Mouse (Mus musculus) megakaryocyte-erythroid progenitor cell, adult 5-6 weeks (primary cell): ENCODE measurements at regions not wholly inside any gene's neighbourhood (a gene's known extent, or its start where the extent isn't known, plus 50 kb on each side); places are given as distances from the start of the nearest gene placed in this dataset.

ENCODE experiments used
- ATAC-seq: replicated peaks from 2 replicates; pipeline ENCODE4 v1.8.0; 2016; ENCODE audit warnings: mild to moderate bottlenecking, inconsistent platforms; ENCODE audit not compliant: severe bottlenecking, poor library complexity, low FRiP score, low TSS enrichment

DNA sequence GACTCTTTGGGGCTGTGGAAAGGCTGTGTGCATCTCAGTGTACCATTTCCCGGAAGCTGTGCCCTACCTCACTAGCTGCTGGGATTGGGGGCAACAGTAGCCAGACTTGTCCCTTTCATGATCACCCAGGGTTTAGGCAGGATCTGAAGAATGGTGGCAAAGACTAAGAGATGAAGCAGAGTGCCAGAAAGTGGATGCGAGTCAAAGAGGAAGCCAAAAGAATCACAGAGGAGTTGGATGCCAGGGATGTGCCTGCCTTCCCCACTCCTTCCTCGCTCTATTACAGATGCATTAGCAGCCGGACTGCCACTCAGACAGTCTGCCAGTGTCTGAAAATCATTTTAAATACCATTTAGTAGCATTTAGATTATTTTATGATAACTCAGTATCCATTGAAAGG is 271.5 kb upstream of the Slc24a2 start:
- no peak for ATAC-seq

GRCm38 (mm10) chr4:87500441-87500840 is 270.2 kb upstream of the Slc24a2 start:
- ATAC-seq, result no peak

DNA sequence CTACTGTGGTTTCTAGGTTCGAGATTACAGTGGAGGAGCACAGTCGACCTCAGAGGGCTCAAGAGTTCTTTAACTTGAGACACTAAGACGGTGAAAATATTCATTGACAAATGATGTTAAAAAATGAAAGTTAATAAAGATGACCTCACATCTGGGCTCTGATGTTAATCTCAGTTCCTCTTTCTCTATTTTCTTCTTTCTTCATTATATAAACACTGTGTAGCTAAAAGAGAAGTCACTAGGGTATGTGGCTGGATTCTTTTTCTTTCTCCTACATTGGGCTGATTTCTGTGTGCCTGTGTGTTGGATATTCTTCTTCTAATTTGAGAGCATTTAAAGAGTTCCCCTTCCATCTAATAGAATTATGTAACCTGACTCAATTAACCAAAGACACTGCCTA is 257.5 kb upstream of the Slc24a2 start:
- ATAC-seq, result no peak

DNA sequence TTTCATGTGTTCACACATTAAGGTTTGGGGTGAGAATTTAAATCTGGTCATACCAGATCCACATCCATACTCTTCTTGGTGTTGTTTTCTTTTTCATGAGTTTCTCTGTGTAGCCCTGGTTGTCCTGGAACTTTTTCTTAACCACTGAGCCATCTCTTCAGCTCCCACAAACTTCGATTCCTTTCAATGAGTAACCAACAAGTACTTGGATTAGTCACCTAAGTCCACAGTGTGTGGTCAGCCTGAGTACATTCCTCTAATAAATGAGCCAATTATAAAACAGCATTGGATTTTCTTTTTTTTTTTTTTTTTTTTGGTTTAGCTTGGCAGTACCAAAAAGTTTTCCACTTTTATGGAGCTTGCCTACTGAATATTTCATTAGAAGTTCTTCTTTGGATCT is 245.3 kb upstream of the Slc24a2 start:
- ATAC-seq, result no peak

DNA sequence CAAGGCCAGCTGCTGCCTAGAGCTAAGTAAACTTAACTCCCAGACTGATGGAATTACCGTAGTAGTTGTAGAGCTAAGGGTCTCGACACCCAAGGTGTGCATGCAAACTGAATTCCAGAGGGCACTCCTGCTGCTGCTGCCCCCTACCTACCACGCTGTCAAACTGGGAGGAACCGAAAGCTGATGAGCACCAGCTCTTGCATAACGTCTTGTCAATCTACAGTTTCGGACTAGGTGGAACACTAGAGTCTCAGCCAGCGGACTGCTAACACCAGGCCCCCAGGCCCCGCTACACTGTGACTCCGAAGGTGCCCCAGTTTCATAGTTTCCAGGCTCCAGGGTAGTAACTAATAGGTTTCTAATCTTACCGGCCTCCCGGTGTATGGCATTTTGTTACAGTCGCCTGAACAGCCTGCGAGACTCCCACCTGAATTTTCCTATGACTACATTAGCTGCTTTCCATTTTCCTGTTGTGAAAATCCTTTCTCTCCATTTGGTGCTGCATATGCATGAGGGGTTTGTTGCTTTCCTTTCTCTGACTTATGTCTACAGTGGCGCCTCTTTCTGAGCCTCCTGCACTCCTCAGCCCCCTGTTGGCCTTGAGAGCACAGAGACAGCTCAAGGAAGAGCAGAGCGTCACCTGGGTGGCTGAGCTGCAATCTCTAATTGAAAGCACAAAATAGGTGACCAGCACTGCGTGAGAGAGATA is 243.2 kb upstream of the Slc24a2 start:
- ATAC-seq, result no peak

DNA sequence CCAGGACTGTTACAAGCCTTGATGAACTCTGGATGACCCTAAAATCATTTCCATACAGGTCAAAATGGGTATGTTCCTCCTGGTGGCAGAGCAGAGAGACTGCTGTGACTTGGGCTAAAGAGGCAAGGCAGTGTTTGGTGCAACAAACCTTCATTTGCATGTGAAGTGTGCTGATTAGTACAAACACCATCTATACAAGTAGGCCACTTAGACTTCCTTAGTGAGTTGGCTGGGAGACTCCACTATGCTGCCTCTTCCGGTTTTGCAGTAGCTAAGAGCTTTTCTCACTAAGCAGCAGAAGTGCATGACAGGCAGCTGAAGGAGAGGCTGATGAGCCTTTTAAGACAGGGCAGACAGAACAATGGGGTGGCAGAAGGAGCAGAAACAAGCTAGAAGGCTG is 242.5 kb upstream of the Slc24a2 start:
- no peak for ATAC-seq

- no peak for ATAC-seq
Observed at GRCm38 (mm10) chr4:87471385-87471784, 241.1 kb upstream of the Slc24a2 start.

GRCm38 (mm10) chr4:87467600-87467999 is 237.3 kb upstream of the Slc24a2 start:
- ATAC-seq, result no peak

- ATAC-seq, result no peak
Observed at GRCm38 (mm10) chr4:87467018-87467417, 236.7 kb upstream of the Slc24a2 start.

- ATAC-seq, result no peak
Observed at GRCm38 (mm10) chr4:87461181-87461912, 231.1 kb upstream of the Slc24a2 start.

- no peak for ATAC-seq
Observed at GRCm38 (mm10) chr4:87455863-87456578, 225.7 kb upstream of the Slc24a2 start.

DNA sequence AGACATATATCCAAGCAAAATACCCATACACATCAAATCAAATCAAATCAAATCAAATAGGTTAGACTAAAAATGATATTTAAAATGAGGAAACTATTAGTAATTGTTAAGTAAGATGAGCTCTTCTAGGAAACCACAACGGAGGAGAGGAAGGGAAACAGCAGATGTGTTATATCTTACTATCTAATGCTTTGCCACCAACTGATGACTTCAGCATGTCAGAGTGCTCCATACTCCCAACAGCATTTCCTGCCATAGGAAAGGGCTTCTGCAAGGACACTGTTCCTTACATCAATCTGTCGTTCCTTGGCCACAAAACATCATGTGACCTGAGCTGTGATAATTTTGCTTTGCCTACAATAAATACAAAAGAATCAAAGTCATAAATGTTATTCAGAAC is 221.8 kb upstream of the Slc24a2 start:
- no peak for ATAC-seq

GRCm38 (mm10) chr4:87451251-87451650 is 221.0 kb upstream of the Slc24a2 start:
- no peak for ATAC-seq

DNA sequence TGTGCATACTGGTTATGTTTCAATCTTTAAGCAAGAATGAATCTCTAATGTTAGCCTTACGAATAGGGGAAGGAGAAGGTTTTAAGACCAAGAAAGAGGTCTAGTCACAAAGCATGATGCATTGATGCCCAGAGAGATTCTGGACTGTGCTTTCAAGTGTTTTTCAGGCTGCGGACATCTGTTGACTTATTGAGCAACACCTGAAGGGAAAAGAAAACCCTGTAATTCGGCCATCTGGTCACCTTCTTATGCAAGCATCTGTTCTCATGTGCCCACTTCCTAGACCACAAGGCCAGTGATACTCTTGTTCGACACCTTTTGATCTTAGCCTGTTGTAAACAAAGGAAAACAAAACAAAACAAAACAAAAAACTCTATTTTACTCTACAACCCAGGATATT is 218.1 kb upstream of the Slc24a2 start:
- no peak for ATAC-seq

DNA sequence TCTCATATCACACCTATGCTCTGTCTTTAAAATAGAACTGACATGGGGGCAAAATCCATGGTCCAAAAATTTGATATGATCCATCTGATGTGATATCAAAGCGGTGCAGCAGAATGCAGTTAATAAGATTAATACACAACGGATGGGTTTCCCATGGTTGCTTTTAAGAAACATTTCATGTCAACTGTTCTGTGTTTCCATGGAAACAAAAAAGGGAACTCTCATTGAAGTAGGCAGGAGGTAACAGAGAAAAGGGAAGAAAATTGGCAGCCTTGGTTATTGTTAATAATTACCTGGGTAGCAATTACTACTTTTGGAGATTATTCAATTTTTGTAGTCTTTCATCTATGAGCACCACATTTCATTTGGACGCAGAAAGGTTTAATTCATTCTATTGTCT is 216.6 kb upstream of the Slc24a2 start:
- no peak for ATAC-seq

GRCm38 (mm10) chr4:87434136-87434535 is 203.9 kb upstream of the Slc24a2 start:
- ATAC-seq, result no peak

DNA sequence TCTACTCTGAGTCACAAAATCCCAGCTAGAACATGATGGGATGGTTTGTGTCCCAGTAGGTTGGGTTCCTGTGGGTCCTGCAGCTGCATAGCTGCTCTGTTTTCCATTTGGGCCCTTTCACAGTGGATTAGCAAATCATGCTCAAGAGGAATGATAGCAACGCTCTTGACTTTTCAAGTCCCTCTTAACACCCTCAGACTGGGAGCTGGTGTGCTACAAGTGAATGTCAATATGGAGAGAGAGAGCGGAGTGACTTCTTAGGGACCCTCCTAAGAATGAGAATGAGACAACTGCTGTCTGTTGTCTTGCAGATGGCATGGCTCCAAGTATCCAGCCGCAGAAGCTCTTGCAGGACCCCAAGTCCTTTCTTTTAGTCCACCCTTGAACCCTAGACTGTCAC is 198.1 kb upstream of the Slc24a2 start:
- no peak for ATAC-seq

DNA sequence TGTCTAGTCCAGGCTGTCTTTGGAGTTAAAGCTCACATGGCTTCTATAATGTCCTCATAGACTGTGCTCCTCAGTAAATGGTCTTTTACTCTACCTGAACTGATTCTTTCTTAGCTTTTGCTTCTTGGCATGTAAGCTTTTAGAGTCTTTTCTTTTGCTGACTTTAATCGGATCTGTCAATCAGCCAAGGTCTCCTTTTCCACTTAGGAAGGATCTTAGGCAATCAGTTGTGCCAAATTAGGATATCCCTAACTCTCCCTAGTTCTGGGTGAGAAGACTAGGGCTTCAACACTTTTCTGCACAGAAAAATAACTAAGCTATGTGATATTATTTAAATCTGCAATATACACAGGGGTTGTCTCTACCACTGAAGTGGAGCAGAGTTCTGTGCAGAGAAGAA is 193.8 kb upstream of the Slc24a2 start:
- ATAC-seq, result no peak

DNA sequence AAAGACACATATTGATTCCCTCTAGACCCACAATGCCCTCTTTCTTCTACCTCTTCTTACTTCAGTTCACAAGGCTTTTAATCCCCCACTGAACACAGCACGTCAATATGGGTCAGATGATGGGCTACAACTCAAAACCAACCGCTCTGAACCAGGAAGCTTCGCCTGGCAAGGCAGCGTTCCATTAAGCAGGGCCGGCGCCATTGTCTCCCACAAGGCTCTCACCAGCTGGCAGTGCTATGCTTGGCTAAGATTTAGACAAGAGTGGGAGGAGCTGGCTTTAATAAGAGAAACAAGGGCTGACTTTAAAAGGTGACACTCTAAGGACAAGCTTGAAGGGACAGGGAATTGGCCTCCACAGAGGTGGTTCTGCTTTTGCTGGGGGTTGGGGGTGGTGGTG is 192.3 kb upstream of the Slc24a2 start:
- no peak for ATAC-seq

GRCm38 (mm10) chr4:87403354-87403753 is 173.1 kb upstream of the Slc24a2 start:
- no peak for ATAC-seq

DNA sequence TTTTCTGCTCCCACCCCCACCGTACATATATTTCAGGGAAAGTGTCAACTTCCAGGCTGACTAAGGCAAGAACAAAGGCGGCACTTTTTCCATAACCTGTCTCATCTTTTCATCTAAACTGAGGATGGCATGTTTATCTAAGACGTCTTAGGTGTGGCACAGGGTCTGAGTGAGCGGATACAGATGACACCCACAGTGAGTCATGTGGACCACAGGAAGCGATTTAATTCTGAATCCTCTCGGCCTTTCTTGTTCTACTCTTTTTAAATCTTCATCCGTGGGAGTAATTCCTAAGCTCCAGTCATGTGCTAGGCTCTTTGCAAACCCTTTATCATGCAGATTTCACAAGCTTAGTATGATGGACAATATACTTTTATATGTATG is 171.9 kb upstream of the Slc24a2 start:
- ATAC-seq, result no peak
